Mouse (Mus musculus) forelimb bud, embryonic 11.5 days (tissue): ENCODE measurements at regions not wholly inside any gene's neighbourhood (a gene's known extent, or its start where the extent isn't known, plus 50 kb on each side); places are given as distances from the start of the nearest gene placed in this dataset.
A peak's percentile ranks its signal among the peaks of the same experiment; 100 is the strongest.

ENCODE experiments used
- DNase-seq: peaks from one replicate; pipeline ENCODE4 v3.0.0-alpha.2; 2012; ENCODE audit warnings: low read depth, low spot score

DNA sequence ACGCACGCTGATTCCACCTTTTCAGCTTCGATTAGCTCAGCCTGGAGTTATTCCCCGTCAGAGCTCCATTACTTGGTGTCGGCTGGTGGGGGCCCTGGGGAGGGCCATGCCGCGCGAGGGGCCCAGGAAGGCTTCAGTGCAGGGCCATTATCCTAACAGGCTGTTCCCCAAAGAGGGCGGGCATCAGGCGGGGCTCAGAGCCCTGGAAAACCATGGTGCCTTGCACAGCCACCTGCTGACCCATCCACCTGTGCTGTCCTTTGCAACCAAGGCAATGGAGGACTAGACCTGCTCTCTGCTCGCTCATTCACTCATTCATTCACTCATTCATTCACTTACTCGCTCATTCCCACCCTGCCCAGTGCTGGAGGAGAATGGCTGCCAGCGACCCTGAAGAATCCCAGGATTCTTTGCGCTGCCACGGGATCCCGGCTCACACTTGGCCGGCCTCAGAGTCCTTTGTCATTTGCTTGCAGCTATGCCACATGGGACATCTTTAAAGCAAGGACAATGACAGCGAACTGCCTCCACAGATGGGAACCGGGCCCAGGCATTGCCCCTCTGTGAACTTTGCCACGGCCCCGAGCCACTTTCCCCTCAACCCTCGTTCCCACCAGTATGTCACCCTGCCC lies 78.6 kb upstream of the Nkx1-1 start:
- no peak for DNase-seq

DNA sequence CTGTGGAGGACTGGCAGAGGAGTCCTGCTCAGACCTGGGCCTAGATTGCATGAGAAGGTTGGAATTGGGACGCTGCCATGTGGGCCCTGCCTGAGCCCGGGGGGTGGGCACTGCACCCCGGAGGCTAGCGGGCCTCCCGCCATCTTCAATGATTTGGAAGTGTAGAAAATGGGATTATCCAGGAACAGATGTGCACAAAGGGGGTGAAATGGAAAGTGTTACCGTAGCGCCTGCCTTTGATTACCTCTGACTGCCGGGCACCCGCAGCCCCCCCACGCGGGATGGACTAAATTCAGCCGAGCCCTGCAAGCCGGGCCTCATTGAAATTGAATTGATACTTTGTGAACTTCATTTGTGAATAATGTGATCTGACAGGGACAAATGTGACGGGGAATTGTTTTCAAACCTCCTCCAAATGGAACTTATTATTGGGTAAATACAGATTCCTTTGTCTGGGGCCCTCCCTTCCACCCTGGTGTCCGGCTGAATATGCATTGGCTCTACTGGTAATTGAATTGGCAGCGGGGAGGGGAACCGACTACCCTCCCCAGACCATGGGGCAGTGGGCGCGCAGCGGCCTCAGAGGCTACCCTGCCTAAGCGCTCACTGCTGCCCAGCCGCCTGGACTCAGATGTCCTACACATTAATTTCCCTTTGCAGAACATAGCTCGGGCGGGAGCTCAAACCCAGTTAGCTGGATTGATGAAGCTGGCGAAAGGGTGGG lies 77.9 kb upstream of the Nkx1-1 start:
- DNase-seq = no peak

- DNase-seq = peak; percentile 76
Measured at GRCm38 (mm10) chr5:33505786-33506185, 72.0 kb upstream of the Nkx1-1 start.

DNA sequence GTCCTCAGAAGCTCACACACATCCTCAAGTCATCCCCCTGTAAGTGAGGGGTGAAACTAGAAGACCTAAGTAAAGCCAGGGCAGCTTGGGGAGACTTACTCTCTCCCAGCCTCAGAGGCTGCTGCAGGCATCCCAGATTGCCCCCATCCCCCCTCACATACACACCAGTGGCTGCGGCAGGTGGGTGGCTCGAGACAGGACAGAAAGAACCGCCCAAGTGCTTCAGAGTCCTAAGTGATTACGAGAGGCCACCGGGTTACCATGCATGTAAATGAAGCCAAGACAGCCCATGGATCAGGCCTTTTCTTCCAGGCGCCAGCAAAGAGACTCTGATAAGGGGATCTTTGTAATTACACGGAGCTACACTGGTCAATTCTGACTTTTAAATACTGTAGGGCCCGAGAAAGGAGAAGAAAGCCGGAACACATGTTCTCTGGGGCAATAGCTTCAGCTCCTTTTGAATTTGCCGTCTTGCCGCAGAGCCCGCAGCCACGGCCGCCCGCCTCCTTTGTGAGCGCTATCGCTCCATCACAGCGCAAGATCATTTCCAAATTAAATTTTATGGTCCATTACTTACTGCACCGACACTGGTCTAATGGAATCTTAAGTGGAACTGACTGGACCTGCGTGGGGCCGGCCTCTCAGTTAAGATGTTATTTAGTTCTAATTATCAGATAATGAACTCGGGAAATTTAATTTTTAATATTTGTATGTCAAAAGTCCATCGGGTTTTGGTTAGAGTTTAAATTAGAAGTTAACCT lies 68.1 kb upstream of the Nkx1-1 start:
- no peak for DNase-seq

DNA sequence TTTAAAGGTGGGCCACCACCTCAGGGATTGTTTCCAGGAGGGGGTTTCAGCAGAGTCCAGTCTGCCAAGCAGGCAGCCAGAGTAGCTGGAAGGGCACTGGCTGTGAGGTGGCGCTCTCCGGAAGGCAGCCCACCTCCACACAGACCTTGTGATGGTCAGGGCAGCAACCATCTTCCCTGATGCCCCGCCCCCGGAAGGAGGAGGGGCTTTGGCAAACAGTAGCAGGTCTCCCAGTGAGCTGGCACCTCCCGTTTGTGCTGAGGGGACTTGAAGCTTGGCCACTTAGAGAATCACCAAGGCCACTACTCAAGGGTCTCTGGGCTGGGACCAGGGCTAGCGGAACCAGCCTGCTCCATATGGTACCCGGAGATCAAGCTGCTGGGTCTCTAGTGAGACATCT lies 67.4 kb upstream of the Nkx1-1 start:
- no peak for DNase-seq

GRCm38 (mm10) chr5:33495900-33496529 lies 62.2 kb upstream of the Nkx1-1 start:
- DNase-seq = peak; percentile 90

DNA sequence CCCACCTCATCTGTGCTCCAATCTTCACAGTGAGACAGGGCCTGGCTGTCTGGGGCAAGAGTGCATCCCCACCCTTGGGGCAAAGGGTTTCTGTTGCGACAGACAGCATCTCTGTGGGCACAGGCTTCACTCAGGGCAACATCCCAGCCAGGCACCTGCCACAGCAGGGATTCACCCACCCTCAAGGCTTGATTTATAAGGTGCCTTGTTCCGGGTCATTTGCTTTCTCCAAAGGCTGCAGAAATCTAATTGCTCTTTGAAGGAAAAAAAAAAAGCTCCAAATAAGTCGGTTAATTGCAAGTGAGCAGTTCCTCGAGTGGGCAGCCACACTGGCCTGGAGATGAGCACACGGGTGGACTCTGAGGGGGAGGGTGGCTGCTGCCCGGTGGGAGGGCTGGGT lies 61.5 kb upstream of the Nkx1-1 start:
- no peak for DNase-seq

GRCm38 (mm10) chr5:33492604-33493315 lies 59.0 kb upstream of the Nkx1-1 start:
- DNase-seq = no peak

- DNase-seq = no peak
Measured at GRCm38 (mm10) chr5:33489286-33489685, 55.5 kb upstream of the Nkx1-1 start.

- DNase-seq = no peak
Measured at GRCm38 (mm10) chr5:33488152-33488561, 54.4 kb upstream of the Nkx1-1 start.

DNA sequence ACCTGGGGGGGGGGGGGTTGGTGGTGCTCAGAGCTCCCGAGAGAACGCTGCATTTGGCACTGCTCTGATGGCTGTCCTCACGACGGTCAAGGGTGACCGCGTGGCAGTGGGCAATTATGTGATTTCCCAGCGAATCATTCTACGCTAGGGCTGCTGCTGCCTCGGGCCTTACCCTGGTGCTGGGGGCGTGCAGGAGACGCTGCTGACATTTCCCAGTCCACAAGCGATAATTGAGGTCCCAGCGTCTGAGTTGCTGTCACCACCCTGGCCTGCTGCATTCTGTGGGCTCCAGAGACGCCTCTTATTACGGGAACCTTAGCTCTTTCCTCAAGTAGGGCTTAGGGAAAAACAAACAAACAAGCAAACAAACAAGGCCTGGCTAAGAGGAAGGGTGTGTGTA lies 52.0 kb upstream of the Nkx1-1 start:
- DNase-seq = no peak
